Mouse (Mus musculus) cortical plate, adult 2 months (tissue): ENCODE measurements around the gene Samm50. TPM values are rescaled to one million over a fixed set of nuclear protein-coding genes. Genes with fewer than 3 reads are reported as not detected.
"Not testable (repeated sequence)": the region's sequence is repeated elsewhere in the genome, so short reads cannot be mapped to it uniquely, and the experiment has no call there.

Source experiments
- H3K27ac ChIP-seq: fragments of 200-500 bp; 2 replicates; pipeline ENCODE4 v1.5.1; 2012; ENCODE audit warnings: low read length, control low read depth, inconsistent platforms; ENCODE audit not compliant: insufficient read depth
- H3K4me1 ChIP-seq: fragments of 200-500 bp; 2 replicates; pipeline ENCODE4 v1.6.1; 2011; ENCODE audit warnings: low read length; ENCODE audit not compliant: control insufficient read depth, insufficient read depth
- H3K4me3 ChIP-seq: fragments of 200-500 bp; 2 replicates; pipeline ENCODE4 v1.5.1; 2011; ENCODE audit warnings: mild to moderate bottlenecking, low read length, control low read depth; ENCODE audit not compliant: insufficient read depth
- CTCF ChIP-seq: fragments of 200-500 bp; IDR thresholded peaks from 2 replicates; pipeline ENCODE4 v1.5.1; 2011; ENCODE audit warnings: mild to moderate bottlenecking, control low read depth, low read length; ENCODE audit not compliant: insufficient read depth; ENCODE audit errors: extremely low read depth
- POLR2A ChIP-seq: fragments of 200-500 bp; IDR thresholded peaks from 2 replicates; pipeline ENCODE4 v1.6.1; 2011; ENCODE audit warnings: mild to moderate bottlenecking, low read length, control low read depth; ENCODE audit not compliant: insufficient read depth; ENCODE audit errors: extremely low read depth
- polyA plus RNA-seq: library from polyadenylated mRNA; depleted of rRNA; stranded (reverse); fragments of >200 nt; gene quantifications from 2 replicates; pipeline ENCODE4 v1.2.3, GENCODE M21; 2012; rRNA removed

The Samm50 gene
- 43.5 and 47.7 TPM in 2 replicates for polyA plus RNA-seq

DNA sequence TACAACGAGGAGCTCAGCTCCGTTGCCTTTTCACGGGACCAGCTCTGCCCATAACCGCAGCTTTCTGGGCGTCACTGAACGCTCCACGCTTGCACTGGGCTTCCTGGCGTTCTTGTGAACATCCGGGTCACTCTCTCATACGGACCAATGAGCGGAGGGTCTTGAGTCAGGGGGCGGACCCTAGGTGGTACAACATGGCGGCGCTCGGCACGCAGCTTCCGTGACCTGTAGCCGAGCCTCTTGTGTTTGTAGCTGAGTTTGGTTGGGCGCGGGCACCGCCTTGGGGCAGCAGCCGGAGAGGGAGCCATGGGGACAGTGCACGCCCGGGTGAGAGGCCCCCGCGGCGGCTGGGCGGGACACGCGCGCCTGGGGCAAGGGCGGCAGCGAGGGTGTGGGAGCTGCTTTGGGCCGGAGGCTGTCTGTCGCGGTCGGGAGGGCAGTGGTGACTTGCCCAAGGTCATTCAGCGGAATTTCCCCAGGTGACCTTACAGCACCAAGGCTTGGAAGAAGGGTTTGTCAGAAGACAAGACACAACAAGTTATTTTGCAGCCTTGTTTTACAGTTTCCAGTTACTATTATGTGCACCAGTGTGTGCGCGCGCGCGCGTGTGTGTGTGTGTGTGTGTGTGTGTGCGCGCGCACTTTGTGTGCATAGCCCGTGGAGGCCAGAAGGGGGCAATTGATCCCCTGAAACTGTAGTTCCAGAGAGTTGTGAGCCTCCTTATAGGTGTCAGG lies at the start of gene Samm50:
TSS of gene Samm50 (plus strand) at position 184 of the 734 bp plus-strand sequence.
- TF ChIP-seq POLR2A (peak; percentile 97), CTCF (no peak)
- peak within 1 kb of the TSS; percentile 47; the same call in 1 of the 2 replicates for H3K27ac ChIP-seq
- peak within 1 kb of the TSS; percentile 61 for H3K4me3 ChIP-seq
- H3K4me1 ChIP-seq, result peaks cover 2% of the 10 kb centered on the region; the same call in 1 of the 2 replicates

DNA sequence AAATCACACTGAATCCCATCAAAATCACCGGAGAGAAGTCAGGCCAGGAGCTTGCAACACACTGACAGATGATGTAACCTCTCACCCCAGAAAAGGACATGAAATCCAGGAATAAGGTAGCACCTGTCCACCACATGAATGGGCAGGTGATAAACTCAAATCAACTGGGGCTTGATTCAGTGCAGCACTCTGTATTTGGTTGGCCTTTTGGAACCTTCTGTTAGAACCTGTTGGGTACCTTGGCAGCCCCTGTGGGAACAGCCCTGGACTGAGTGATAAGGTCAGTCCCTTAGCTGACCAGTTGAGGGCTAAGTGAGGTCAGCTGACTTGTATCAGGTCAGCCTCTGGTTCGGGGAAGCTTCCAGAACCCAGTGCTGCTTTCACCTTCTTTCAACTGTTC lies 35.9 kb upstream of the Samm50 start:
- Histone ChIP-seq H3K27ac (no peak overlapping the region), H3K4me1 (no peaks in the 10 kb centered on the region), H3K4me3 (no peak overlapping the region)
- TF ChIP-seq CTCF (no peak), POLR2A (no peak)

DNA sequence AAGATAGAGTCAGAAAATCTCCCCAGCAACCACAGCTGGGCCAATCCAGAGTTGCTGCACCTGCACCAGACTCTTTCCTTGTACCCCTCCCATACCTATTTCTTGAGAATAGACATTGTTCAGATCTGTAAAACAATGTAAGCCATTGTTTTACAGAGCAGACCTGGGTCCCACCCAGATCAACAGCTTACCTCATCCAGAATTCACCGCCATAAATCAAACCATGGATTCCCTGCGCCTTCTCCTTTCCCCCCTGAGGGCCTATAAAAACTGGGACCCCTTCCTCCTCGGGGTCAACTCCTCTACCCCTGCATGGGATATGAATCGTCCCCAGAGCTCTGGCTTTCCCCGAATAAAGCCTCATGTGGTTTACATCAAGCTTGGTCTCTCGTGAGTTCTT lies 34.5 kb upstream of the Samm50 start:
- H3K4me3 ChIP-seq, H3K4me1 ChIP-seq, H3K27ac ChIP-seq: not testable (repeated sequence)

DNA sequence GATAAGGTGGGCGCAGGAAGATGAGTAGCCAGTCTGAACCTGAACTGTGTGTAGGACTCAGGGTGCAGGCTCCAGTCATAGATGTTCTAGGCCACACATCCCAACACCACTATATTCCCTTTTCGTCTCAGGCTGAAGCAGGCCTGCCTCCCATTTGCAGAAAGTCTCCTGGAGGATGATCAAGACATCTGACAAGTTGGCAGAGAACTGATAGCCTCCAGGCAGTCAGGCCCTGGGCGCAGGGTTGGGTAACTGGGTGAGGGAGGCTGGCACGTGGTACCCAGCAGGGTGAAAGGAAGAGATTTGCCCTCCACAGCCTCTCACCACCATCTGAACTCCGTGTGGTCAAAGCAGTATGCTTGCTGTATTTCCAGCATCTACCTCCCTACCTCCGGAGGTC lies 30.2 kb upstream of the Samm50 start:
- TF ChIP-seq POLR2A, result no peak
- TF ChIP-seq CTCF, result no peak
- H3K27ac ChIP-seq, result no peak overlapping the region
- H3K4me3 ChIP-seq, result no peak overlapping the region
- no peaks in the 10 kb centered on the region for H3K4me1 ChIP-seq

DNA sequence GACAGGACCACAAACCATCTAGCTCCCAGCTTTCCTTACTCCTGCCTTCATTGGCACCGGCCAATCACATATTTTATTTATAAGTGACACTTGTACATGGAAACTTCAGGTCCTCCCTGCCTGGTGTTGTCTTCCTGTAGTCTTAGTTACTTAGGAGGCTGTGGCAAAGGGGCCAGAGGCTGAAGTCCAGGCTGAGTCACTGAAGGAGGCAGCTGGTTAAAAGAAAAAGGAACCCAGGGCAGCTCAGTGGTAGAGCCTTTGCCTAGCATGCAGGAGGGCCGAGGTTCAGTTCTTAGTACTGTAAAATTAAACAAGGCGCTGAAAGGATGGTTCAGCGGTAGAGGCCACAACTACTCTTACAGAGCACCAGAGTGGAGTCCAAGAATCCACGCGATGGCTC lies 25.2 kb upstream of the Samm50 start:
- Histone ChIP-seq H3K4me3 (no peak overlapping the region), H3K4me1 (no peaks in the 10 kb centered on the region), H3K27ac (no peak overlapping the region)
- TF ChIP-seq POLR2A (no peak), CTCF (no peak)

DNA sequence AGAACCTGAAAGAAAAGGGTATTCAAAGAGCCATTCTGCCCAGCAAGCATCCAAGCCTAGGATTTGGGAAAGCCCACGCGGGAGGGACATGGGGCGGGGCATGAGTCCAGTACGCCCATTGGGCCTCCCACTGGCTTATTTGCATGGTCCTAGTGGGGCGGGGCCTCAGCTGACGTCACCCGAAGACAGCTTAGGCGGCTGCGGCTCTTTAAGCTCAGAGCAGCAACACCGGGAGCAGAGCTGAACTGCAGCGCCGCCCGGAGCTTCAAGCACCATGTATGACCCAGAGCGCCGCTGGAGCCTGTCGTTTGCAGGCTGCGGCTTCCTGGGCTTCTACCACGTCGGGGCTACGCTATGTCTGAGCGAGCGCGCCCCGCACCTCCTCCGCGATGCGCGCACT lies 24.4 kb upstream of the Samm50 start, which contains the start of gene Pnpla3:
TSS of gene Pnpla3 (plus strand) at position 238 of the 400 bp plus-strand sequence.
- peak within 1 kb of the TSS; percentile 59 for H3K4me3 ChIP-seq
- H3K27ac ChIP-seq, result peak within 1 kb of the TSS; percentile 22; the same call in 1 of the 2 replicates
- no peak for TF ChIP-seq CTCF
- peak; percentile 99 for TF ChIP-seq POLR2A
- no peaks in the 10 kb centered on the region for H3K4me1 ChIP-seq

DNA sequence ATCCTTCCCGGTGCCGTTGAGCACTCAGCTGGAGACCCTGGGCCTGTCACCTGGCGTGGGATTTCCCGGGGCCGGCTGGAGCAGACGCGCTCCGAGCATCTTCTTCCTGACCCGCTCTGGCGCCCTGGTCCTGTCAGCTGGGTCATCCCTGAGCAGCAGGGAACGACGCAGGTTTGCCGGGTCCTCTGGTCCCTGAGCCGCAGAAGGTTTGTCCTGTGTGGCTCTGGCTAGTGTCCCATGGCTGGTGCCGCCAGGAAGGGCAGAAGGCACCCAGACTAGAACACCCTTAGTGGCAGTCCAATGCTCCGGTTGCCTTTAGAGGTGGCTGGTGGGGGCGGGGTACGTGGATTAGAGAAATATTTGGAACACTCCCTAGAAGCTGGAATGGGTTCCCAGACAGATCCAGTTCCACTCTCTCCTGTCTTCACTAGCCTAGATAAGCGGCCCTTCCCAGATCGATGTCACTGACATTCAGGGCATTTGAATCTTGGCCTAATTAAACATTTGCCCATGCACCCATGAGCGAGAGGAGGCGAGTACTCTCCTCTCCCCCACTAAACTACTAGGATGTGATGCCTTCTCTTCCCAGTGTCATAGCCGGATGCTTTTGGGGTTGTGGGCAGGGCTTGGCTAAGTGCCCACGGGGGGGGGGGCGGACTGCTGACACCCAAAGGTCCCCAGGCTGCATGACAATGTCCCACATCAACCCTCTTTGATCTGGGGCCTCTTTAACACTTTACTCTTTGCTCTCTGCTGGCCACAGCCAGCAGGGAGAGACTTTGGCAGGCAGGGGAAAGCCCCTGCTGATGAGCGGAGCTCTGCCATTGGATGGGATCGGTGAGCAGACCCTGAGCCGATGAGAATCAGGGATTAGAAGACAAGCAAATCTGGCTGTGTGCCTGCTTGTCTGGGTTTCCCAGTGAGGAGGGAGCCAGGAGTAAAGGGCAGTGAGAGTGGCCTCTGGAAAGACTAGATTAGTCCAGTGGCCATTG lies 23.6 kb upstream of the Samm50 start:
- peak overlapping the region; percentile 59 for H3K4me3 ChIP-seq
- no peak overlapping the region for H3K27ac ChIP-seq
- no peaks in the 10 kb centered on the region for H3K4me1 ChIP-seq
- TF ChIP-seq POLR2A, result no peak
- no peak for TF ChIP-seq CTCF

DNA sequence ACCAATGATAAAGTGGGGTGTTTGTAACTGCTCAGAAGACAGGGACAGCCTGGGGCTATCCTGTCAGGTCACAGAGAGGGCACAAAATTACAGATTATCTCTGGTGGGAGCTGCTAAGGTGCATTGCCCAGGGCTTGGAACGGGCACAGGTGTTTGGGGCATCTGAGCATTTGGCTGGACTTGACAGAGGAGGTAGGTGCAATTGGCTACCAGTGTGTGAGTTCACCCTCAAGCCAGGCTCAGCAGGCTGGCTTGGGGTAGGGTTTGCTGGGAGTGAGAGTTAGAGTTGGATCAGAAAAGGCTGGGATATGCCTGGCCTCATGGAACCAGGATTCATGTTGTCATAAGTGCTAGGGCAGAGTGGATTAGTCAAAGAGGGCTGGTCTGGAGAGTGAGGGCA lies 22.5 kb upstream of the Samm50 start:
- Histone ChIP-seq H3K4me3 (no peak overlapping the region; the same call in 1 of the 2 replicates), H3K27ac (no peak overlapping the region), H3K4me1 (no peaks in the 10 kb centered on the region)
- no peak for TF ChIP-seq POLR2A
- no peak for TF ChIP-seq CTCF

DNA sequence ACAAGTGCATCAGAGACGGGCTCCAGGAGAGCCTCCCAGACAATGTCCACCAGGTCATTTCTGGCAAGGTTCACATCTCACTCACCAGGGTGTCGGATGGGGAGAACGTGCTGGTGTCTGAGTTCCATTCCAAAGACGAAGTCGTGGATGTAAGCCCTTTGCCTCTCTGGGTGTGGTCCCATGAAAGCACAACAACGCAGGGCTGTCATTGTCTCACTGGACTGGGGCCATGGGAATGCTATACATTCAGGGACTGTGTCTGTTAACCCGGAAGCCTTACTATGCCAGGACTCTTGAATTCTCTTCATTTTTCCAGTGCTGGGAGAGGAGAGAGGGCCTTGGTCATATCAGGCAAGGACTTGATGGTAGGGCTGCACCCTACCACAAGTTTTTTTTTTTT lies 20.9 kb upstream of the Samm50 start:
- Histone ChIP-seq H3K27ac (no peak overlapping the region), H3K4me1 (no peaks in the 10 kb centered on the region), H3K4me3 (no peak overlapping the region)
- TF ChIP-seq POLR2A (no peak), CTCF (no peak)
